Mouse (Mus musculus) cerebellum, adult 11 months (tissue): ENCODE measurements around the gene Rps25.

ENCODE experiments used
- DNase-seq: peaks from one replicate; pipeline ENCODE4 v3.0.0; 2022

The Rps25 gene

DNA sequence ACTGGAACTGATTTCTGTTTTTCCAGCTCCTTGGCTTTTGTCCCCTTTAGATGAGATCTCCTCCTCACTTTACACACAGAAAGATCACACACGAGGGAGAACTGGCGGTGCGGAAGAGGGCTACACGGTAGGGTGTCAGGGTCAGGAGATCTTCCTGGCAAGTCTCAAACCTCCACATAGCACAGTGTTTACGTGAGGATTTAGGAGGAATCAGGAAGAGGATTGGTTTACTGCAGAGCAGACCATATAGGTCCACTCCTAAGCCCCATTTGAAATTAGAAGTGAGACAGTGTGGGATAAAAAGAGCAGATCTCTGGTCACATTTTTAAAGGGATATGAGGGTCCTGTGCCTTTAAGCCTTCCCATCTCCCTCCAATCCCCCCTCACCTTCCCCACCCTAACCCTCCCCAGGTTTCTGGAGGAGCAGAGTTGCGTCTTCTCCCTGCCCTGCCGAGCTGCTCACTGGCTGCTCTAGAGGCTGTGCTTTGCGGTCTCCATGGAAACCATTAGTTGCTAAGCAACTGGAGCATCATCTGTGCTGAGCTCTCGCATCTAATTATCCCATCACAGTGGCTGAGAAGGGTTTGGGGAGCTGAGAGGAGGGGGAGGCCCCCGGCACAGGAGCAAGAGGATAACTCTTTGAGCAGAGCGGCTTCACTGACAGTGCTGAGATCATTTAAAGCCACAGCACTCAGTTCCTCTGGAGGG, 50.2 kb downstream of the Rps25 start:
- peak; percentile 21 for DNase-seq
